Mouse (Mus musculus): ENCODE measurements around the gene Enpp1.
"Not testable (repeated sequence)": the region's sequence is repeated elsewhere in the genome, so short reads cannot be mapped to it uniquely, and the experiment has no call there.

Enpp1 gene

DNA sequence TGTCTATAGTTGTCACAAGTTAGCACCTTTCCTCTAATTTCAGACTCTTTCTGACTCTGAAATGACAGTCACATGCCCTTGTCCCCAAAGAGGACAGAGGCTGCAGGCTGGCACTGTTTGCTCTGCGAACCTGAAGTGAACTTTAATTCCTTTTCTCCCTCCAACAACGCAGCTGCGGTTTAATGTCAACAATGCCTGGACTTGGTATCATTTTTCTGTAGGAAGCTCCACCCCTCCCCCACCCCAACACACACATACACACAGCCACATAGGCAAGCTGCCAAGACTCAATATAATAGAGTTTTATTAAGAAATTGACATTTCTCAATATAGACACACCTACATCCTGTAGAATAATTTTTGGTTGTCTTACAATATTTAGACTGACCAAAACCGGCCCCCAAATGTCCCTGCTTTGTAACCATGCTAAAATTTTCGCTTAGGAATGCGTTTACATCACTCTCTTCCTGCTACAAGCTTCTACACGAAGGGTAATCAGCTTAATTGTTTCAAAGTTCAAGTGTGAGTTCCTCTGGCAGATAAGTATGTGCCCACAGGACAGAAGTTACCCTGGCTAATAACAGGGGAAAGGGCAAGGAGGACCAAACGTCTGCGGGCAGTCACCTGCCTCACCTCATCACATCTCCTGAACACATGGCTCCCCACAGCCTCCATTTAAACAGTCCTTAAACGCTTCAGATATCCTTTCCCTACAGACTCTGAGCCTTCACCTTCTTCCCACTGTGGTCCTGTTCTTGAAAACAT is 73.5 kb downstream of the Enpp1 start:
- CTCF ChIA-PET = no interaction called here

DNA sequence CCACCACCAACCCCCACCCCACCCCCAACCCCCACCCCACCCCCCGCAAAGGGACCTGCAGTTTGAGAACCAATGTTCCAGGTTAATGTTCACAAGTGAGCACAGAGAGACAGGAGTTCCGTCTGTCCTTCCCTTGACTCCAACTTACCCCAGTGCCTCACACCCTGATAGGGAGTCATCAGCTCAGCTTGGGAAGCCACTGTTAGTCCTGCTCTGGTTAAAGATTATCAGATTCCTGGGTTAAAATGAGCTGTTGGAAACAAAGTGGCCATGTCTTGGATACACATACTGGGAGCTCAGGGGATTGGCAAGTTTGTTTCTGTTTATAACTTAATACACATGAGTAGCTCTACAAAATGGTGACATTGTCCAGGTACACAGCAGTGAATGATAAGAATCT is 75.0 kb downstream of the Enpp1 start:
- CTCF ChIA-PET = no interaction called here

DNA sequence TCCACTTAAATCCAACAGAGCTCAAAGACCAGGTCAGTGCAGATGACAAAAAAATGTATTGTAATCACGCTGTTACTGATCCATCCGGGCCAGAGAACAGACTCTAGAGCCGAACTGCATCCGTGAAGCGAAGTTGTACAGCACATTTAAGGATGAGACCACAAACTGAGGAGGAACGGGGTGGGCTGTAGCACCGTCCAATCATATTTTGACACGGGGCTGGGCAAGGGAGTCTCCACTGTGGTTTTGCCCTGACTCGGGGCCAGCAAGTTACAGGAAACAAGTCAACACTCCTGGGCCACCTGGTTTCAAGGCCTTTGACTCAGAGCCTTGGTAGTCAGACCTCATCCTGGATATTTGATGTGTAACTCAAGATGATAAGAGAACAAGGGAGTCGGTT is 76.1 kb downstream of the Enpp1 start:
- CTCF ChIA-PET = no interaction called here

DNA sequence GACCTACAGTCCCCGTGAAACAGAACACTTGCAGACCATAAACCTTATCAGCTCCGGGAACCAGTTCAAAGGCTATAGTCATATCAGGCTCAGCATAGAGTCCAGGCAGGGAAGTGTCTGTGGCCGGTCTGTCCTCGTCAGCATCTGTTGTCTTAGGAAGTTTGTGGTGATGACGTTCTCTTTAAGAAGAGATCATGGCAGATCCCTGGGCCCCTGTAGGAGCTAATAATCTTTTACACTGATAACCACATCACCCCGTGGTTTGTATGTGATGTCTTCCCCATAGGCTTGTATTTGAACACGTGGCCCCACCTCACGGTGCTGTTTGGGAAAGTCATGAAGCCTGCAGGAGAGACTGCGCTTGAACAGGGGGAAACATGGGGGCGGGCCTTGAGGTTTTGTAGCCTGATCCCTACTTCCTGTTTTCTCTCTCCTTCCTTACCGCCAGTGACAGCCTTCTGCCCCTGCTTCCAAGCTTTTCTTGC is 76.6 kb downstream of the Enpp1 start:
- CTCF ChIA-PET = no interaction called here

DNA sequence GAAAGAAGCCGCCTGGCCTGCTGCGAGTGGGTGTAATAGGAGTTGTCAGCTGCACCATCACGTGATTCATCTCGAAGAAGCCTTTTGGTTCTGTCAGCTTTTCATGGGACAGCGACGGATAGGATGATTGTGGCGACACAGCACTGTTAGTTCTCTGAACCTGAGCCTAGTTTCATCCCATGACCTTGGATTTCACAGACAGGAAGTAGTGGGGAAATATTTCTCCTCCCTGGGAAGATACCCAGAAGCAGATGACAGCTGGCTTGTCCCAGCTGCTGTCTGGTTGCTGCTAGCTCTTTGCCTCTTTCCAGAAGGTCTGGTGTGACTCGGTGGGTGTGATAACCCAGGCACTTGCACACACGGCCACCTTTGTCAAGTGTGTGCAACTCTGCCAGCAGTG is 77.7 kb downstream of the Enpp1 start:
- CTCF ChIA-PET = no interaction called here

DNA sequence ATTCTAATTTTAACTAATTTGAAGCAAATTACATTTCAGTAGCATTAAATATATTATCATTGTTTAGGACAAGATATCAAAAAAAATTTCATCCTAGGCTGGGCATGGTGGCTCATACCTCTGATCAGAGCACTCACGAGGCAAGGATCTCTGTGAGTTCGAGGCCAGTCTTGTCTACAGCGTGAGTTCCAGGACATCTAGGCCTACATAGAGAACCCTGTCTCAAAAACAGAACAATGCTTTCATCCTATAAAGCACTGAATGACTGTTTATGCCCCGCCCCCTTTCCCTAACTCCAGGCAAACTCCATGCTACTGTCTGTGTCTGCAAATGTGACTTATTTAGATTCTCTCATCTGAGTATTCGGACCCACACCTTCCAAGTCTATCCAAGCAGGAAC is 80.8 kb downstream of the Enpp1 start:
- CTCF ChIA-PET = no interaction called here

DNA sequence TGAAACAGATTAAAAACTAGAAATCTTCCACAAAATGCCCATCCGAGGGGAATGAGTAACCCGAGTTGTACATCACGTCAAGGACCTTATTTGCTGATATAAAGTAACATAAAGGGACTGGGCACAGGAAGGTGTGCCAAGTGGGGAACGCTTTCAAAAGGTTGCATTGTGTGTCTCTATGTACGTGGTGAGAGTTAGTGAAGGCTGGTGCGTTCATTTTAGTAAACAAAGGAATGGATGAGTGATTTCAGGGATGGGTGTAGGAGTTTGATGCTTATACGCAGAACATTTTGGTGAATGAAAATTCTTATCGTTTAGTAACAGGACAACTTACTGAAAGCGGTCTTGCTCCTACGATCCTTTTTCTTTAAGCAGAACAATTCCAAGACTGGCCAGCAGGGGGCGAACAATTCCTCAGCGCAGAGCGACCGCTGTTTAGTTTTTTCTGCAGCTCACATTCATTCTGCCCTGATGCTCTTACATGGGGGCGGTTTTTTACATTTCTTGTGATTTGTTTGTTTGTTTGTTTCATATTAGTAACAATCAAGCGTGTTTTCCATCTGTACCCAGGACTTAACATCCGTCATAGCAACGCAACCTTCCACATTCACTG is 81.4 kb downstream of the Enpp1 start:
- CTCF ChIA-PET = no interaction called here

DNA sequence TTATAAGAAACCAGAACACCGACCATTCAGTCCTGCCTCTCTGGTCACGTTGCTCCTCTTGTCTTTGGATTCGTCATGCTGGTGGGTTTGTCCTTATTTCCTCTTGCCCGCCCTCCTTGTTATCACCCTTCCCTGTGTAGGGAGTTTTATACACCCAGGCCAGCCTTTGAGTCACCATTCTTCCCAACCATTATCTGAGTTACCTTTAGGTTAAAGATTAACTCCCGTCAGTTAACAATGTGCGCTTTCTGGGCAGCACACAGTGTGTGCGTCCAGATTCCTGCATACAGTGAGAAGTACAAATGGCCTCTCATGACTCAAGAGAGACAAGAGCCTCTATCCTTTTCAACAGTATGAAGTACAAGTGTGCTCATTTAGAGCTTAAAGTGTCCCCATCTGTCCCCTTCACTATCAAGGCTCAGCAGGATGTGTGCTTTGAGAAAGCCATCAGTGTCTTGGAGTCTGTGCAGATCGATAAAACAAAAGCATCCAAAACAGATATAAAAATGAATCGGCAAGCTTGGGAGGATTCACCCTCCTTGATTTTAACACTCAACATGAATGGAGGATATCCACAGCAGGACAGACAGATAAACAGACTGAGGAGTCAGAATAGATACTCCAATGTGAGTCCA is 82.8 kb downstream of the Enpp1 start:
- CTCF ChIA-PET = no interaction called here

DNA sequence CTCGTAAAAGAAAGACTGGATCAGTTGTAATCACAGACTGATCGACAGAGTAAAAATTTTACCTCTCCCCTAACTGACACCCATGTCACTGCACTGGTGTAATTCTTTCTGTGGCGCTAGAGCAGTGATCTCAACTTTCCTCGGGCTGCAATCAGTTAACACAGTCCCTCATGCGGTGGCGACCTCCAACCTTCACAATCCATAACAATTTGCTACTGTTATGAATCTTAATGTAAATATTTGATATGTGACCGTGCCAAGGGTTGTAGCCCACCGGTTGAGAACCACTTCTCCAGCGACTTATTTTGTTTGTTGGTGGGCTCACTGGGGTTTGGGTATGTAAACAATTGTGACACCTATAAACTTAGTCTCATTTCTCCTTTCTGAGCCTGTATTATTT is 83.5 kb downstream of the Enpp1 start:
- CTCF ChIA-PET = no interaction called here

DNA sequence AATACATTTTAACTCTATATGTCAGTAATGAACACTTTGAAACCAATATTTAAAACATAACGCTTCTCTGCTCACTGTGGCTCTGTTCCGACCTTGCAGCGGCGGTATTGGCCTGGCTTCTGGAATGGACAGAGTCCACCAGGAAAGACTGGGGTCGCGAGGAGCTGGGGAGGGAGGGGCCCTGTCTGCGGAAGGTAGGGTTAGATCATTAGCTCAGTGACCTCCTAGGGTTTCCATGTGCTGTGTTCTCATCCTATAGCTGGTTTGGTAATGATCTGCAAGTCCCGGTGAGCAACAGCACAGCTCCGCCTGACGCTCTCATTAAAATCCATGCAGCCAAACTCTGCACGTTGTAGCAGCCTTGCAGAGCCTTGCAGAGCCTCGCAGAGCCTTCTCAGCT is 84.7 kb downstream of the Enpp1 start:
- CTCF ChIA-PET = interaction anchor here (0.7 kb wide), 1 partner anchor 14 kb away, joined by 4 read pairs; no protein-coding TSS in a partner anchor

DNA sequence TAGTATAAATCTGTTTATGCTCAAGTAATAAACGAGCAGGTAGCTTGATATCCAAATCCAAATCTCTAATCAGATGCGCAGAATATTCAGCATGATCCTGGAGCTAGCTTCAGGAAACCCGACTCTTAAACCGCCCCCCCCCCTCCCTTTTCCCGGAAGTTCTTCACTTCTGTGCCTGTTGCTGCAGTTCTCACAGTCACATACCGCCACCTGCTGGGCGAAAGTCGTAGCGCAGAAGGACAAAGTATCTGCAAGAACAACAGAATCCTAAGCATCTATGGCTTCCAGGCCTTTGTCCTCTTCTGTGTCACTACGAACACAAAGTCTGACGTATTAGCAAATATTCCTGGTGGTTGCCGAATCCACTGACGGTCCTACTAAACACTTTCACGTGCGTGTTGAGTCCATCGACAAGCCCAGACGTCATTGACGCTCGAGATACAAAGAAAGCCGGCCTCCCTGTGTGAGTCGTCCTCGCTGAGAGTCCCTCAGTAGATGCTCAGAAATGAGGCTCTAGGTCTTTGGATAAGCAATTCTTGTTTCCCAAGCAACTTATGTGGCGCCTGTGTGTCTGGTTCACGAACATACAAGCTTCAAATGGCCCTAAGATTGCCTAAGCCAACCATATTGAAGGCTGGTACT is 86.8 kb downstream of the Enpp1 start:
- CTCF ChIA-PET = interaction anchor here (0.7 kb wide), 1 partner anchor 102 kb away, joined by 9 read pairs; no protein-coding TSS in a partner anchor

DNA sequence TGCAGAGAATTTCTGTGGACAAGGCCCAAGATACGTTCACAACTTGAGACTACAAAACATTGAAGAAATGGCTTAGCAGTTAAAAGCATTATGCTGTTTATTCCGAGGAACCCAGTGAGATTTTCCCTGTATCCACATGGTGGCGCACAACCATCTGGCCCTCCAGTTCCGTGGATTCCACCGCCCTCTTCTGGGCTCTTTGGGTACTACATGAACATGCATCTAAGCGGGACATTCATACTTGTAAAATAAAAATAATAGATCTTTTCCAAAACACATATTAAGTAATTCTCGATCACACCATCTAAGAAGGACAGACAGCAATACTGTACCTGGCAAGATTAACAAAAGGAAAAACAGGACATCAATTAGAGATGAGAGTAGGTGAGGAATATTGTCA is 89.4 kb downstream of the Enpp1 start:
- CTCF ChIA-PET = interaction anchor here (0.9 kb wide), 1 partner anchor 11 kb away, joined by 3 read pairs; no protein-coding TSS in a partner anchor

DNA sequence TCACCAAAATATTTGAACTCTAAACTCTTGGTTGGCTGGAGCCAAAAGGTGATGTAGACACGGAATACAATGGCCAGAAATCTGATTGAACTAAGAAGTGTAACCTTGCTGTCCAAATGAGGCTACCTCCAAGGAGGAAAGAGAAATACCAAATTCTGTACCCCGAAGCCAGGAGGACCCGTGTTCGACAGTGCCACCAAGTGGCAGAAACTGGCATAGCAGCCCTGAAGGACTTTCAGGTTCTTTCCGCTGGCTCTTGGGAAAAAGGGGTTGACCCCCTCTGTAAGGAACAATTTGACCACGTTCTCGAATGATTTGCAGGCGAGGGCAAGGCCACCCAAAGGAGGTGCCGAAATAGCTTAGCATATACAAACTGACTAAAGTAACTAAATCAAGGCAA is 90.4 kb downstream of the Enpp1 start:
- CTCF ChIA-PET = interaction anchor here (0.9 kb wide), 1 partner anchor 10 kb away, joined by 3 read pairs; no protein-coding TSS in a partner anchor

DNA sequence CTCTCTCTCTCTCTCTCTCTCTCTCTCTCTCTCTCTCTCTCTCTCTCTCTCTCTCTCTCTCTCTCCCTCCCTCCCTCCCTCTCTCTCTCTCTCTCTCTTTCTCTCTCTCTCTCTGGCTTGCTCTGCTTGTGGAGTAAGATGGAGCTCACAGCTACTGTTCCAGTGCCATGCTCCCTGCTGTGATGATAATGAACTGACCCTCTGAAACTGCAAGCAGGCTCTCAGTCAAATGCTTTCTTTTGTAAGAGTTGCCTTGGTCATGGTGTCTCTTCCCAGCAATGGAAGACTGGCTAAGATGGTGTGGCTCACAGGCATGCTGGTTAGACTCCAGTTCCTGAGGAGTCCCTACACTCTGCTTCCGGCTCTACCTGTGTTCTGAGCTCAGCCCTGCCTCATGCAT is 95.4 kb downstream of the Enpp1 start:
- CTCF ChIA-PET = not testable (repeated sequence)

DNA sequence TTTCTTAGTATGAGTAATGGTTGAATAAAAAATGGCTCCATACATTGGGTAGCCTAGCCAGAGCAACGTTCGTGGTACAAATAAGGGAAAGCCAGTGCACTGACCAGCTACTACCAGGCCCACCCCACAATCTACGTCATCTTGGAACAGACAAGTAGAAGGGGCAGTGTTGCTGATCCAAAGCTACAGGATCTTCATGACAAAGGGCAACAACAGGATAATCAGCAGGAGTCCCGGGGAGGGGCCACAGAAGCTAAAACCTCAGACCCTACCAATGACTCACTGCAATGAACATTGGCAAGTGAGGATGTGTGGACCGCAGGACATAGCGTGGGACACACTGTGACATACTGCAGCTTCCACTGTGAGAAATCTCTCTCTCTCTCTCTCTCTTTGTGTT is 96.2 kb downstream of the Enpp1 start:
- CTCF ChIA-PET = no interaction called here

DNA sequence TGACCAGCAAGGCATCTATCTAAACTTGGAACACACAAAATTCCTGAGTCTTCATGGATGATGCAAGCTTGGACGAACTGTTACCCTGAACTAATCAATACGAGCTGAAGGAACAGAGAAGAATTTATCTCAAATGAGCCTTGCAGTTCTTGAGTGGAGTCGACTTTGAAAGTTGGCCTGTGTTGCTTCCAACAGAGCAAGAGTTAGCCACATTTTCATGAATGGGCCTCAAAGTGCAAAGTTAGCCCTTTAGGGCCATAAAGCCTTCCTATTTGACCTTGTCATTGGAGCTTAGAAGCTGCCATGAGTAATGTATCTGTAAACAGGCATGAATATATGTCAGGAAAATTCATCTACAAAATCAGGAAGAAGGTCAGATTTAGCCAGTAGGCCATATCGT is 97.2 kb downstream of the Enpp1 start:
- CTCF ChIA-PET = no interaction called here

DNA sequence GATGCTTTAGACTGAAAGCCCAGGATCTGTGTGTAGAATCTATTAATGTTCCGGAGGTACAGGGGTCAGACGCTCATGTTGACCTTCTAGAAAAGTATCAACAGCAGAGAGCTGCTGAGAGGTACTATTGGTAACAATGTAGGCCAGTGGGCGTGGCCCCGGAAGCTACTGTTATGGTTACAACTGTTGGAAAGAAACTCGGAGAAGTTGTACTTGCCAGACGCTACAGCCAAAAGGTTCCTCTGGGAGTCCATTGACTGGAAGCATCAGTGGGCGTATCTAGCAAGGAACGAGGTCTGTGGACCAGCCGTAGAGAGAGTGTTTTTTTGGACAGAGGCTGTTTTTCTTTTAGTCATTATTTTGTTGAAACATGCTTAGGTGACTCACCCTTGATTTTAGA is 102.2 kb downstream of the Enpp1 start:
- CTCF ChIA-PET = no interaction called here

DNA sequence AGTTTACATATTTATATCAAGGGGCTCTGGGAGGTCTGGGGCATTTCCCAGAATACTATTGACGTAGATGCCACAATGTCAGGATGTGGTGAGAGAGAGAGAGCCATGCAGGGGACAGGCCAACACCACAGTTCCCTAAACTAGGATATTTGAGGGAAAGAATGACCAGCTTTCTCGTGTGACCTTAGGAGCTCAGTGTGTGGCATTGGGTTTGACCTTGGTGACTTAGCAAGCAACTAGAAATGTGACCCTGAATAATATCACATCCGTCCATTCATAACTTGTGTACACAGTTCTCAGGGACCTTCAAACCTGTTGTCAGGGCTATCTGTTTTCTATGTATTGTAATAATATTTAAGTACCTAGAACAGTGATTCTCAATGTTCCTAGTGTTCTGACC is 102.8 kb downstream of the Enpp1 start:
- CTCF ChIA-PET = no interaction called here

DNA sequence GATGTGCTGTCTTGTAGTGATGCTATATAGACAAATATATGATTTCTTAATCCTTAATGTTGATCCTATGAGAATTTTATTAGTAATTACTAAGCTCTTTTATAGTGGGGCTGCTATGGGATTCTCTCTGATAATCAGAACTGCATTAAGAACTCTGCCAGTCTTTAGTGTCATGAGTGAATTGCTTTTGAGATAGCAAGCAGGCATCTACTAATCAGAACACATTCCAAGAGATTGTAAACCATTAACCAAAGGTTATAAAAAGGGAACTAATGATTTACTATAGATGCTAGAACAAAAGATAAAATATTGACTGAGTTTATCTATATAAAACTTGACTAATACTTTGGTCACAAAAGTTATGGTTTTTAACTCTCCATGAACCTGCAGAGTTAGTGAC is 108.2 kb downstream of the Enpp1 start:
- CTCF ChIA-PET = interaction anchor here (0.6 kb wide), 1 partner anchor 1312 kb away, joined by 3 read pairs; no protein-coding TSS in a partner anchor

DNA sequence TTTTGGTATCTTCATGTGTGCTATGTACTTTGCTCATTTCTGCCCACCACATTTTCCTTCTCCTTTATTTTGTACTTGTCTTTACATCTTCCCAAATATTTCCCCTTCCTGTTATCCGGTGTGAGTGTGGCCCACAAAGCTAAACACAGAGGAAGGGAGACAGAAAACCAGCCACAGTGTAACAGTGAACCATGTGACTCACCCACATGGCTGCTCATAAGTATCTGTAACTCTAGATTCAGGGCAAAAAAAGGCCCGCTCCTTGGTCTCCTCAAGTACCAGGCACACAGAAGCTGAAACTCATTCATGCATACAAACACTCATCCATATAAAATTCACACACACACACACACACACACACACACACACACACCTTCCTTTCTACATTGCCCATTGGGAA is 108.9 kb downstream of the Enpp1 start:
- CTCF ChIA-PET = no interaction called here

DNA sequence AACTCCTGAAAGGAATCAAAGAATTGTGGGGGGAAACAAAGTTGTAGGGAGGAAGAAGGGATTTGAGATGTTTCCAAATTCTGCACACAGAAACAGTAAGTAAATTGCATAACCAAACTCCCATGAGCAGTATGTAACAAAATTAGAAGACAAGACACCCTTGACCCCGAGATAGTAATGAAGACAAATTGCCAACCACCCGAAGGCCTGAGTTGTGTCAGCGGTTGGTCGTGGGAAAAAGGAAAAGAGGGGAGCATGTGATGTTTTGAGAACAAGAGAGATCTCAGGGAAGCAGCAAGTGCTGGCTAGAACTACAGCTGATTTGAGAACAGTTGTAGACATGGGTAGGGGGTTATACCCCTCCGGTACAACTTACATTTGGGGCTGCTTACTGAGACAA is 112.2 kb downstream of the Enpp1 start:
- CTCF ChIA-PET = no interaction called here

DNA sequence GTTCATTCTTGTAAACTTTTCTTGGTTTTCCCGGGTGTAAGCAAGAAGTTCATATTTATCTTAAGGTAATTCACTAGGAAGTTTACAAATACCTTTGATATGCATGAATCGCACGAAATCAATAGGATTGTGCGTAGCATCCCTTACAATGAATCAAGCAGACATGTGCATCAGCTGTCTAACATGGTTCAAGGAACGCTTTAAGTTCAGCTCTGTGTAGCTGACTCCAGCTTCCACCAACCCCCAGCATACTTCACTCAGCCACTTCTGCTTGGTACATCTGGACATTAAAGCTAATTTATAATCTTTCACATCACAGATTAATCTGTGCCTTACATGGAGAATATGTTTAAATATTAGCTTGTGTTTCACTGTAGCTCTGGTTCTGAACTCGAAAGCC is 113.3 kb downstream of the Enpp1 start:
- CTCF ChIA-PET = no interaction called here

DNA sequence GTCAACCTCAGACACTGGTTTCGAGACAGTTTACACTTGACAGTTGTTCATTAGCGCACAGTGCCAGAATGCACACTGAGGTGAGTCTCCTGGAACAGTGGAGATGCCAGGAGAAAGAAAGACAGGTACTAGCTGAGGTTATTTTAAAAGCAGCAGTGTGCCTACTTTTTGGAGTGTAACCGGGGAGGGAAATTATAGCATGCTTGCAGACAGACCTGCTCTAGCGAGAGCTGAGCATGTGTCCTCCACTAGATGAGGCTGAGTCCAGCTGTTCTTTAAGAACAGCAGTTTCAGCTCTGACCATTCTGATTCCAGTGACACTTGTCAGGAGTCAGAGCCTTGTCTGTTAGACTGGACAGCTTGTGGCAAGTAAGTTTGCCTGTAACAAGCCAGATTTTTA is 114.2 kb downstream of the Enpp1 start:
- CTCF ChIA-PET = no interaction called here
